Mouse (Mus musculus) hindbrain, embryonic 15.5 days (tissue): Measurements from ENCODE around the gene Nemf. TPM values are rescaled to one million over a fixed set of nuclear protein-coding genes. Genes with fewer than 3 reads are reported as not detected.

ENCODE experiments used
- ATAC-seq: fragments of 200-750 bp; cut with Nextera tagmentation; 2 replicates; pipeline ENCODE4 v1.8.0; 2017; ENCODE audit warnings: low read depth, moderate number of reproducible peaks, moderate TSS enrichment; ENCODE audit not compliant: low FRiP score
- H3K27ac ChIP-seq: fragments of 300-500 bp; sonication (generic); replicated peaks from 2 replicates; pipeline ENCODE4 v1.5.1; 2015; ENCODE audit warnings: mild to moderate bottlenecking, inconsistent platforms
- H3K27me3 ChIP-seq: fragments of 300-500 bp; sonication (generic); 2 replicates; pipeline ENCODE4 v1.6.1; 2015; ENCODE audit warnings: control low read depth, inconsistent platforms
- H3K36me3 ChIP-seq: fragments of 300-500 bp; sonication (generic); 2 replicates; pipeline ENCODE4 v1.6.1; 2015; ENCODE audit warnings: control low read depth, inconsistent platforms
- H3K4me1 ChIP-seq: fragments of 300-500 bp; sonication (generic); replicated peaks from 2 replicates; pipeline ENCODE4 v1.6.1; 2015; ENCODE audit warnings: control low read depth, inconsistent platforms
- H3K4me2 ChIP-seq: fragments of 300-500 bp; sonication (generic); 2 replicates; pipeline ENCODE4 v1.6.1; 2015; ENCODE audit warnings: moderate library complexity, mild to moderate bottlenecking, inconsistent platforms
- H3K4me3 ChIP-seq: fragments of 300-500 bp; sonication (generic); 2 replicates; pipeline ENCODE4 v1.5.1; 2015; ENCODE audit warnings: mild to moderate bottlenecking, inconsistent platforms
- H3K9ac ChIP-seq: fragments of 300-500 bp; sonication (generic); 2 replicates; pipeline ENCODE4 v1.6.1; 2015; ENCODE audit warnings: inconsistent platforms
- H3K9me3 ChIP-seq: fragments of 300-500 bp; sonication (generic); 2 replicates; pipeline ENCODE4 v1.6.1; 2016; ENCODE audit warnings: control low read depth, inconsistent platforms
- WGBS: fragments of 180-500 bp; shearing (Covaris S2); methylation state at CpG from one replicate; pipeline ENCODE4 v1.1.7; 2015; 5-methylcytosine and 5-hydroxymethylcytosine counted together
- polyA plus RNA-seq: library from polyadenylated mRNA; unstranded; fragments of >200 nt; fragmentation: Nextera tagmentation; extraction: Ambion mirVana; gene quantifications from 2 replicates; pipeline ENCODE4 v1.2.1, GENCODE M21; 2015

Nemf gene
- polyA plus RNA-seq, 1 experiment from 2014 or later, result 84.0 TPM

GRCm38 (mm10) chr12:69299231-69299630 lies 57.7 kb downstream of the Nemf start:
- no peak overlapping the region for H3K9ac ChIP-seq
- H3K27me3 ChIP-seq, result no peaks in the 10 kb centered on the region
- no peak overlapping the region for H3K4me3 ChIP-seq
- ATAC-seq, result no peak
- peaks cover 28% of the 10 kb centered on the region for H3K4me1 ChIP-seq
- WGBS, result 71% methylated on average over 12 of the region's 12 CpGs
- peaks cover 32% of the 10 kb centered on the region for H3K36me3 ChIP-seq
- H3K4me2 ChIP-seq, result 0 out of 2 replicates have a peak overlapping the region, but pooled peaks have one; percentile 75
- no peaks in the 10 kb centered on the region for H3K9me3 ChIP-seq
- no peak overlapping the region for H3K27ac ChIP-seq

- Histone ChIP-seq H3K36me3 (peaks cover 26% of the 10 kb centered on the region), H3K9me3 (no peaks in the 10 kb centered on the region), H3K4me2 (peak overlapping the region; percentile 75), H3K9ac (no peak overlapping the region), H3K4me3 (peak overlapping the region; percentile 95), H3K27ac (no peak overlapping the region), H3K27me3 (no peaks in the 10 kb centered on the region), H3K4me1 (peaks cover 28% of the 10 kb centered on the region)
- 84% methylated on average over 4 of the region's 4 CpGs for WGBS
- ATAC-seq, result no peak
These were observed 58.7 kb downstream of the Nemf start for GRCm38 (mm10) chr12:69298281-69298680.

GRCm38 (mm10) chr12:69297411-69298150 lies 59.4 kb downstream of the Nemf start:
- Histone ChIP-seq H3K27ac (peak overlapping the region; percentile 97), H3K36me3 (peaks cover 21% of the 10 kb centered on the region), H3K9me3 (no peaks in the 10 kb centered on the region), H3K27me3 (no peaks in the 10 kb centered on the region), H3K4me3 (peak overlapping the region; percentile 95), H3K9ac (peak overlapping the region; percentile 99), H3K4me2 (peak overlapping the region; percentile 75), H3K4me1 (peaks cover 28% of the 10 kb centered on the region)
- no peak for ATAC-seq
- WGBS, result 19% methylated on average over 20 of the region's 20 CpGs

GRCm38 (mm10) chr12:69296511-69297410 lies 60.2 kb downstream of the Nemf start, which contains the start of gene Klhdc2:
Gene Klhdc2, plus strand, starts transcription at chr12:69296681.
- Histone ChIP-seq H3K9me3 (no peaks in the 10 kb centered on the region), H3K4me2 (peak within 1 kb of the TSS; percentile 75), H3K27ac (peak within 1 kb of the TSS; percentile 97), H3K4me3 (peak within 1 kb of the TSS; percentile 95), H3K27me3 (no peaks in the 10 kb centered on the region), H3K9ac (peak within 1 kb of the TSS; percentile 99), H3K4me1 (peaks cover 28% of the 10 kb centered on the region), H3K36me3 (peaks cover 12% of the 10 kb centered on the region)
- WGBS, result under 1% methylated on average over 97 of the region's 98 CpGs
- ATAC-seq, result peak; percentile 96

GRCm38 (mm10) chr12:69295651-69296050 lies 61.3 kb downstream of the Nemf start:
- peak overlapping the region; percentile 97 for H3K27ac ChIP-seq
- ATAC-seq, result no peak
- H3K27me3 ChIP-seq, result no peaks in the 10 kb centered on the region
- peaks cover 28% of the 10 kb centered on the region for H3K4me1 ChIP-seq
- H3K36me3 ChIP-seq, result peaks cover 4% of the 10 kb centered on the region; the same call in 1 of the 2 replicates
- H3K9me3 ChIP-seq, result no peaks in the 10 kb centered on the region
- peak overlapping the region; percentile 99 for H3K9ac ChIP-seq
- peak overlapping the region; percentile 95 for H3K4me3 ChIP-seq
- 77% methylated on average over 4 of the region's 4 CpGs for WGBS
- peak overlapping the region; percentile 75 for H3K4me2 ChIP-seq

- Histone ChIP-seq H3K27me3 (no peaks in the 10 kb centered on the region), H3K9ac (no peak overlapping the region), H3K4me1 (peaks cover 28% of the 10 kb centered on the region), H3K9me3 (no peaks in the 10 kb centered on the region), H3K27ac (no peak overlapping the region), H3K36me3 (no peaks in the 10 kb centered on the region), H3K4me3 (no peak overlapping the region), H3K4me2 (no peak overlapping the region)
- no peak for ATAC-seq
- 86% methylated on average over 2 of the region's 2 CpGs for WGBS
These were observed 62.0 kb downstream of the Nemf start for GRCm38 (mm10) chr12:69294936-69295335.

GRCm38 (mm10) chr12:69293815-69294214 lies 63.1 kb downstream of the Nemf start:
- no peak overlapping the region for H3K4me2 ChIP-seq
- H3K27me3 ChIP-seq, result no peaks in the 10 kb centered on the region
- ATAC-seq, result no peak
- H3K9ac ChIP-seq, result no peak overlapping the region
- WGBS, result 49% methylated on average over 2 of the region's 2 CpGs
- no peaks in the 10 kb centered on the region for H3K36me3 ChIP-seq
- no peaks in the 10 kb centered on the region for H3K9me3 ChIP-seq
- no peak overlapping the region for H3K27ac ChIP-seq
- H3K4me1 ChIP-seq, result peaks cover 19% of the 10 kb centered on the region
- H3K4me3 ChIP-seq, result no peak overlapping the region

- no peak overlapping the region for H3K4me3 ChIP-seq
- H3K4me1 ChIP-seq, result peaks cover 7% of the 10 kb centered on the region
- no peaks in the 10 kb centered on the region for H3K36me3 ChIP-seq
- no peak overlapping the region for H3K4me2 ChIP-seq
- no peaks in the 10 kb centered on the region for H3K9me3 ChIP-seq
- no peak overlapping the region for H3K27ac ChIP-seq
- H3K27me3 ChIP-seq, result no peaks in the 10 kb centered on the region
- ATAC-seq, result no peak
- H3K9ac ChIP-seq, result no peak overlapping the region
- 95% methylated on average over 6 of the region's 6 CpGs for WGBS
These were observed 64.6 kb downstream of the Nemf start for GRCm38 (mm10) chr12:69292401-69292800.

GRCm38 (mm10) chr12:69288699-69289098 lies 68.3 kb downstream of the Nemf start:
- no peaks in the 10 kb centered on the region for H3K9me3 ChIP-seq
- H3K4me1 ChIP-seq, result no peaks in the 10 kb centered on the region
- H3K27me3 ChIP-seq, result no peaks in the 10 kb centered on the region
- no peak overlapping the region for H3K4me3 ChIP-seq
- no peak for ATAC-seq
- H3K36me3 ChIP-seq, result no peaks in the 10 kb centered on the region
- no peak overlapping the region for H3K27ac ChIP-seq
- 81% methylated on average over 9 of the region's 9 CpGs for WGBS
- H3K9ac ChIP-seq, result no peak overlapping the region
- no peak overlapping the region for H3K4me2 ChIP-seq

GRCm38 (mm10) chr12:69287535-69287934 lies 69.4 kb downstream of the Nemf start:
- Histone ChIP-seq H3K4me3 (no peak overlapping the region), H3K4me1 (no peaks in the 10 kb centered on the region), H3K9ac (no peak overlapping the region), H3K27me3 (no peaks in the 10 kb centered on the region), H3K36me3 (no peaks in the 10 kb centered on the region), H3K9me3 (no peaks in the 10 kb centered on the region), H3K27ac (no peak overlapping the region), H3K4me2 (no peak overlapping the region)
- no peak for ATAC-seq
- 91% methylated on average over 8 of the region's 8 CpGs for WGBS

- no peaks in the 10 kb centered on the region for H3K27me3 ChIP-seq
- no peak for ATAC-seq
- H3K4me3 ChIP-seq, result no peak overlapping the region
- H3K4me1 ChIP-seq, result no peaks in the 10 kb centered on the region
- no peaks in the 10 kb centered on the region for H3K36me3 ChIP-seq
- H3K4me2 ChIP-seq, result no peak overlapping the region
- no peaks in the 10 kb centered on the region for H3K9me3 ChIP-seq
- H3K9ac ChIP-seq, result no peak overlapping the region
- no peak overlapping the region for H3K27ac ChIP-seq
- 85% methylated on average over 7 of the region's 7 CpGs for WGBS
These were observed 73.8 kb downstream of the Nemf start for GRCm38 (mm10) chr12:69283146-69283545.

- 95% methylated on average over 3 of the region's 3 CpGs for WGBS
- no peaks in the 10 kb centered on the region for H3K36me3 ChIP-seq
- no peaks in the 10 kb centered on the region for H3K9me3 ChIP-seq
- no peaks in the 10 kb centered on the region for H3K4me1 ChIP-seq
- H3K9ac ChIP-seq, result no peak overlapping the region
- ATAC-seq, result no peak
- H3K27me3 ChIP-seq, result no peaks in the 10 kb centered on the region
- no peak overlapping the region for H3K4me2 ChIP-seq
- no peak overlapping the region for H3K27ac ChIP-seq
- no peak overlapping the region for H3K4me3 ChIP-seq
These were observed 76.0 kb downstream of the Nemf start for GRCm38 (mm10) chr12:69280915-69281314.
